Mouse (Mus musculus) brain, embryonic 18.5 days (tissue): ENCODE data around the gene Spen.
"Not testable (repeated sequence)": the region's sequence is repeated elsewhere in the genome, so short reads cannot be mapped to it uniquely, and the experiment has no call there.

Source experiments
- DNase-seq: peaks from one replicate; pipeline ENCODE4 v3.0.0-alpha.2; 2012; ENCODE audit warnings: low read depth, low spot score

Spen gene

DNA sequence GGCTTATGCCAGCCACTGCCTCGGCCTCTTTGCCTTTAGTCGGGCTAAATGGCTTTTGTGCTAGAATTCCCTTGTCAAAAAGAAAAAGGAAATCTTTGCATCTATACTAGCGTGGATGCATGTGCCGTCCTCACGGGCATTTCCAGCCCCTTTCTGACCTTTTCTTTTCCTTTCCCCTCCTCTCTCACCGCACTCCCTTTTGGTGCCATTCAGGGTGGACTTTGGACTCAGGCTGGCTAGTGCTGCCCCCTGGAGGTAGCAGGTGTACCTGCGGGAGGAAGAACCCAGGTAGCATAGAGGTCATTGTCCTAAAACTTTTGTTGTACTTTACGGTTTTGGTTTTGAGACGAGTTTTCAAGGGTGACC, 21.5 kb upstream of the Spen start:
- DNase-seq = no peak

- no peak for DNase-seq
Measured at GRCm38 (mm10) chr4:141559131-141559897, 20.9 kb upstream of the Spen start.

DNA sequence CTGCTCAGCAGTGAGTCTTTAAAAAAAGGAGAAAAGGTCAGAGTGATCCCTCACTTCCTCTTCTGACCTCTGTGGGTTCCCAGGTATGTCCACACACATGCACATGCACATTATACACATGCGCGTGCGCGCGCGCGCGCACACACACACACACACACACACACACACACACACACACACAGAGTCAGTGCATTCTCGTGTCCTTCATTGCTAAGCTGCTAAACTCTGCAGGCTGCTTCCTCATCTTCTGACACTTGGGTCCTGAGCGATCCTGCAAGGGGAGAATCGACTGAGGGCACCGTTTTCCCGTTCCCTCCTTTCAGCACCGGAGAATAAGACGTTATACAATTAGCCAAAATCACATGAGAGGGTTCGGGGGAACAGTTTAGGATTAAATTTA, 20.3 kb upstream of the Spen start:
- DNase-seq = no peak

DNA sequence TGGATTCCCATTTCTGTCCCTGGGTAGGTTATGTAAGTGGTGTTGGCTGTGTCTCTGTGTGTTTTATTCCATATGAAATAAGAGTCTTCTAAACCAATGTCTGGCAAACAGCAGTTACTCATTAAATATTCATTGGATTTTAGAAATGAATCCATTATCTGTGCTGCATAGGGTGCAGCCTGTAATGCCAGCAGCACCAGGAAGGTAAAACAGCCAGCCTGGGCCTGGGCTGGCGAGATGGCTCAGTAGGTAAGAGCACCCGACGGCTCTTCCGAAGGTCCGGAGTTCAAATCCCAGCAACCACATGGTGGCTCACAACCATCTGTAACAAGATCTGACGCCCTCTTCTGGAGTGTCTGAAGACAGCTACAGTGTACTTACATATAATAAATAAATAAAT, 17.8 kb upstream of the Spen start:
- not testable (repeated sequence) for DNase-seq

DNA sequence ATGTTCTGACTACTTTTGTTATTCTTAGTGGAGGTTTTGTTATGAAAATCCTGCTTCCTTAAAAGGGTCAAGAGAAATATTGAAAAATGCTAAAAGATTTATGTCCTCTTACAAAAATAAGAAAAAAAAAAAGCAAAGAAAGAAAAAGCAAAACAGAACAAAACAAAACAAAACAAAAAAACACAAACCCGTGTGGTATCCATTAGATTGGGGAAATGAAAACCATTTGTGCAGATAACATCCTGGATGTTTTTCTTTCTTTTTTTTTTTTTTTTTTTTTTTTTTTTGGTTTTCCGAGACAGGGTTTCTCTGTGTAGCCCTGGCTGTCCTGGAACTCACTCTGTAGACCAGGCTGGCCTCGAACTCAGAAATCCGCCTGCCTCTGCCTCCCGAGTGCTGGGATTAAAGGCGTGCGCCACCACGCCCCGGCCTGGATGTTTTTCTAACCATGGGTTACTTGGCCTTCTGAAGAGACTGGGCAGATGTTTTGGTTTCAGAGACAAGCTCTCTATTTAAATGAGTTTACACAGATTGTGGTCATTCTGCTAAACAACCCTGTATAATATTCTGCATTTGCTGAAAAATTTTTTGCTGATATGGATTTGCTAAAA, 16.0 kb upstream of the Spen start:
- not testable (repeated sequence) for DNase-seq

GRCm38 (mm10) chr4:141552484-141552883, 14.1 kb upstream of the Spen start:
- no peak for DNase-seq

GRCm38 (mm10) chr4:141547299-141547698, 8.9 kb upstream of the Spen start:
- DNase-seq = no peak

GRCm38 (mm10) chr4:141546334-141547200, 8.2 kb upstream of the Spen start:
- DNase-seq = peak; percentile 82

DNA sequence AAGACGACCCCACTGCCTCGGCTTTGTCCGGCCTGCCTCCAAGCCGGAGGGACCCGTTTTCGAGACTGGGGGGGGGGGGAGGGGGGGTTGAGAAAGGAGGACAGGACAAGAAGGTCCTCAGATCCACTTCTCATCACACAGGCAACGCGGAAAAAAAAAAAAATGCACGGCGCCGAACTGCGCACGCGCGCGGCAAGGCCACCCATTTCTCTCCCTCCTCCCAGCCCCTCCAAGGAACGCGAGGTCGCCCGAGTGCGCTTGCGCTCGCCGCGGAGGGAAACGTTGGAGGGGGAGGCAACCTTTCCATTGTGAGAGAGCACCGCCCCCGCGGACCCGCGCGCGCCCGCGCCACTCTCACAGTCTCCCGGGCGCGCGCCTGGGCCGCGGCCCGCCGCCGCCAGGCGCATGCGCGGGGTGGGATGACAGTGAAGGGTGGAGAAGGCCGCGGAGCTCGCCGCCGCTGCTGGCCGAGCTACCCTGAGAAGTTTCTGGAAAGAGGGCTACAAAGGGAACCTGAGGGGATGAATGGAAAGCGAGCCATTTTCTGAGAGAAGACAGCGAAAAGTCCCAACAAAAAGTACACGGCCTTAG, 7.4 kb upstream of the Spen start:
- peak; percentile 97 for DNase-seq

- no peak for DNase-seq
Measured at GRCm38 (mm10) chr4:141545071-141545742, 6.8 kb upstream of the Spen start.

- DNase-seq = no peak
Measured at GRCm38 (mm10) chr4:141544536-141544935, 6.1 kb upstream of the Spen start.

- no peak for DNase-seq
Measured at GRCm38 (mm10) chr4:141543593-141543992, 5.2 kb upstream of the Spen start.

GRCm38 (mm10) chr4:141541851-141542250, 3.5 kb upstream of the Spen start:
- no peak for DNase-seq

- DNase-seq = no peak
Measured at GRCm38 (mm10) chr4:141540844-141541243, 2.4 kb upstream of the Spen start.

DNA sequence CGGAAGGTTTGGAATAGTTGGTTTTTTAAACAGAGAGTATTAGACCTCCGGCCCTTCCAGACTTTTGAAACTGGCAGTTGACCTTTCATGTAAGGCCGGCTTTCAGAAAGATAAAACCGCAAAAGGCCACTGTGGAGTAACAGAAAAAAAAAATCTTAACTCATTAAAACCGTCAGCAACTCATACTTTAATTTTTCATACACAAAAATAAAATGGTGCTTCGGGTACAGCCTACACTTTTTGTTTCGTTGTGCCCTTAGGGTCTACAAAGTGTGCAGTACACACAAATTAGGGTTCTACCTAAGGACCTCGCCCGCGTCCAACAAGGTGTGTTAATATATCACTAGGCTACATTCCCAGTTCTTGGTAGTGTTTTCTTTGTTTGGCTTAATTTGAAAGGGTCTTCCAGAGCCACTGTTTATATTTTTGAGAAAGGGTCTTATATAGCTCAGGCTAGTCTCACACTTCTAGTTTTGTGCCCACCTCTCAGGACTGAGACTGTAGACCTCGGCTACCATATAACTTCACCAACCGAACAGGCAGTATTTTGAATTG, 893 bp upstream of the Spen start:
- DNase-seq = no peak

DNA sequence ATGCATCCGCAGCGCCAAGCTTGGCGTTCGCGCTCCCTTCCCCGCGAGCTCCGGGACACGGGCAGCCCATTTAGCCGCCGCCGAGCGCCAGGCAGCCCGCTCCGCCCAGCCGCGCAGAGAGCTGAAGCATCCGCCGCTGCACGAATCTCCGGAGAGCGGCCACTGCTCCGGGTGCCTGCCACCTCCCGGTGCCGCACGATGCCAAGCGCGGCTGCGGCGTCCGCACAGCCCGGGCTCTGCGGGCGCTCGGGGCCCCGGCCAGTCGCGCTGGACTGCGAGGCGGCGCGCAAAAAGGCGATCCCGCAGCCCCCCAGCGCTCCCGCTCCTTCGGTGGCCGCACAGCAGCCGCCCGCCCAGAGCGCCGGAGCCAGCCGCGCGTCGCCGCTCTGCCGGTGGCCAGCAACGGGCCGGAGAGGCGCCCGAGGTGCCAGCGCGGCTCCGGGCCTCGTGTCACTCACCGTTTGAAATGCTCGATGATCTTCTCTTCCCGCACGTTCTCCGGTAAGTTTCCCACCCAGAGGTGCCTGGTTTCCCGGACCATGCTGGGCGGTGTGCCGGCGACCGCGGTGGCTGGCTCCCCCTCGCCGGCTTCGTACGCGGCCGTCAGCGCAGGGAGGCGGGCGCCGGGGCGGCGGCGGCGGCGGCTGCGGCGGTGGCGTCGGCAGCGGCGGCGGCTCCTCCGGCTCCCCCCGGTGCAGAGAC, 540 bp downstream of the Spen start:
- DNase-seq = no peak

DNA sequence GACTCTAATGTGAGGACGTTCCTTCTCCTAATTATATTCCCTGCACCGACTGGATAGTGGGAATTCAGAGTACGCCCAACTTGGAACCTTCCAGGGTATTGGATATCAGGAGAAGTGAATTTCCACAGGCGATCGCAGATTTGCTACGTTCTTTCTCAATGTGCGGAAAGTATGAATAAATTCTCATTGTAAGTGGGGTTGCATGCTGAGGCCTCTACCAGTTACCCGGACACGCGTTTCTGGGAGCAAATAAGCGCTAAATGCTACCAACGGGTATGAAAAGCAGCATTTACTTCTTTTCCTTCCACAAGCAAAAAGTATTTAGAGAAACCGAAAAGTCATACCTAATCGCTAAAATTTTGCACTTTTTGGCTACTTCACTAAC, 1.2 kb downstream of the Spen start:
- no peak for DNase-seq

- DNase-seq = no peak
Measured at GRCm38 (mm10) chr4:141536291-141537225, 1.8 kb downstream of the Spen start.

- DNase-seq = no peak
Measured at GRCm38 (mm10) chr4:141534947-141535680, 3.3 kb downstream of the Spen start.
